Mouse (Mus musculus): Measurements from ENCODE around the gene Kpna3. TPM values are rescaled to one million over a fixed set of nuclear protein-coding genes. Genes with fewer than 3 reads are reported as not detected.
A peak's percentile ranks its signal among the peaks of the same experiment; 100 is the strongest.

The Kpna3 gene
- polyA plus RNA-seq, 1 experiment from 2014 or later: 31.5 TPM

DNA sequence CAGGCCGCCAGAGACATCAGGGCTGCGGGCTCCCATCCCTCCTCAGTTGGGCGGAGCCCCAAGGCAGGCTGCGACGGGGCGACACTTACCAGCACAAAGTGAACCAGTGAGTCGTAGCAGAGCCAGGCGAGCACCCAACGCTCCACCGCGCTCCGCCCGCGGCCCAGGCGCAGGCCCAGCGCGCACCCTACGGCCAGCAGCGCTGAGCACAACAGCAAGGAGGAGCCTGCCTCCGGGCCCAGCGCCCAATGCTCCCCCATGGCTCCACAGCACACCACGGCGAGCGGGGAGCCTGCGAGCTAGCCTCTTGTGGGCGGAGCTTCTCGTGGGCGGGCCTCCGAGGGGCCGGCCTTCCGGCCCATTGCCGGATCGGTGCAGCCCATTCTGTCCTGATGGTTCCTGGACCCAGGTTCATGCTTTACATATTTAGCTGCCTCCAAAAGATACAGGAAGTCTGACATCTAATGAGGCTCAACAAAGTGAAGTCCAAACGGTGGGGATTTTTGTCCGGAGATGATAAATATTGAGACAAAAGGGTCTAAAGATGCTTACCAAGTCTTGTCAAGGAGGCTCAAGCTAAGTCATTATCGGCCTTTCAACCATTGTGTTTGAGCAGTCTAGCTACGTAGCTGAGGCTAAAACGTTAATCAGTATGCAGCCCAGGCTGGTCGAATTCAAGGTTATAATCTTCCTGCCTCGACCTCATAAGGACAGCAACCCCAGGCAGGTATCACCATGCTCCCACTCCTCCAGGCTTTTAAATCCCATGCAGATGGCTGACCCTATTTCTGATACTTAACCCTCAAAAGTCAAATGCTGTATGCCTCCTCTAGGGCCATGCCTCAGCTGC is 79.3 kb downstream of the Kpna3 start, which contains the start of gene Ebpl:
TSS of gene Ebpl (minus strand) at position 309 of the 850 bp plus-strand sequence.
- Histone ChIP-seq H3K36me3 (ENCODE audit: control insufficient read depth, insufficient read depth, low read length) (peaks cover 10% of the 10 kb centered on the region; the same call in 1 of the 2 replicates), H3K27ac (replicated peaks in 1 of 2; ENCODE audit: control insufficient read depth in 1 of 2, insufficient read depth in 1 of 2, low read depth in 2 of 2, low read length in 2 of 2) (peak within 1 kb of the TSS; percentile 49 to 57; a peak in 3 of 4 replicates), H3K4me2 (ENCODE audit: low read length) (peak within 1 kb of the TSS; percentile 60), H3K27me3 (ENCODE audit: control insufficient read depth, insufficient read depth, low read length) (no peaks in the 10 kb centered on the region), H3K4me3 (ENCODE audit: control insufficient read depth in 1 of 2, insufficient read depth in 1 of 2, low read depth in 1 of 2, low read length in 2 of 2) (peak within 1 kb of the TSS; percentile 48 to 57), H3K9me3 (ENCODE audit: control insufficient read depth, low read length) (no peaks in the 10 kb centered on the region), H3K4me1 (ENCODE audit: control insufficient read depth in 2 of 2, insufficient read depth in 2 of 2, low read length in 2 of 2) (no peaks in the 10 kb centered on the region), H3K9ac (ENCODE audit: low read length) (peak within 1 kb of the TSS; percentile 72)
- WGBS: under 1% methylated on average over 40 of the region's 40 CpGs
- ATAC-seq (ENCODE audit: insufficient number of reproducible peaks, insufficient read depth, low FRiP score, low read depth): peak; percentile 91

DNA sequence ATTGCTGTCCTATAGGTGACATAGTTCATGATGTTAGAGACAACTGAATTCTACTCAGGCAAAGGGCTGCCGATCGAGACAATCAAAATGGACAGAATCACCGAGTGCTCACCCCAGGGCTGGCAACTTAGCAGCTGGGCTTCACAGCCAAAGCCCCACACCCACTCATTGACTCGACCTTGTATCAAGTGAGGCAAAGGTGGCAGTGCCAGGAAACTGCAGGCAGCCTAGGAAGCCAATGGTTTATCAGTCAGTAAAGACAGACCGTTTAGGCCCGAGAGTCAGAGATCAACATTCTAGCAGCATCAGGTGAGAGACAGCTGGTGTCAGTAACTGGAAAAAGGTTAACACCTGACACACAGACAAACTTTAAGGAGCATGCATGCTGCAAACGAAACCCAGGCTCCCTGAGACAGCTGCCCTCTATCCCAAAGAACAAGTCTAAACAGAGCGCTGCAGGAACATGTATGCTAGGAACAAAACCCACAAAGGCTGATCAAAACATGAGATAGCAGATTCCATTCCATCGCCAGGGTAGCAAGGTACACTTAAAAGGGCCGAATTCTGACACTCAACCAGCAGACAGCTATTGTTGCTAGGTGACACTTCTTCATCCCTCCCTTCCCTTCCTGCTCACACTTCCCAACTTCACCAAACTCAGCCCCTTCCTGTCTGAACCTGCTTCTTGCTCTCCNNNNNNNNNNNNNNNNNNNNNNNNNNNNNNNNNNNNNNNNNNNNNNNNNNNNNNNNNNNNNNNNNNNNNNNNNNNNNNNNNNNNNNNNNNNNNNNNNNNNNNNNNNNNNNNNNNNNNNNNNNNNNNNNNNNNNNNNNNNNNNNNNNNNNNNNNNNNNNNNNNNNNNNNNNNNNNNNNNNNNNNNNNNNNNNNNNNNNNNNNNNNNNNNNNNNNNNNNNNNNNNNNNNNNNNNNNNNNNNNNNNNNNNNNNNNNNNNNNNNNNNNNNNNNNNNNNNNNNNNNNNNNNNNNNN is 85.1 kb downstream of the Kpna3 start:
- Histone ChIP-seq H3K36me3 (ENCODE audit: control insufficient read depth, insufficient read depth, low read length) (no peaks in the 10 kb centered on the region), H3K9ac (ENCODE audit: low read length) (no peak overlapping the region), H3K9me3 (ENCODE audit: control insufficient read depth, low read length) (0 out of 2 replicates have a peak, but pooled peaks cover 2% of the 10 kb centered on the region), H3K4me2 (ENCODE audit: low read length) (no peak overlapping the region), H3K4me1 (ENCODE audit: control insufficient read depth in 2 of 2, insufficient read depth in 2 of 2, low read length in 2 of 2) (peaks cover 0 to 3% of the 10 kb centered on the region in 2 experiments; a peak in 1 of 4 replicates), H3K27ac (replicated peaks in 1 of 2; ENCODE audit: control insufficient read depth in 1 of 2, insufficient read depth in 1 of 2, low read depth in 2 of 2, low read length in 2 of 2) (no peak overlapping the region), H3K4me3 (ENCODE audit: control insufficient read depth in 1 of 2, insufficient read depth in 1 of 2, low read depth in 1 of 2, low read length in 2 of 2) (no peak overlapping the region), H3K27me3 (ENCODE audit: control insufficient read depth, insufficient read depth, low read length) (no peaks in the 10 kb centered on the region)
- ATAC-seq (ENCODE audit: insufficient number of reproducible peaks, insufficient read depth, low FRiP score, low read depth): no peak
- WGBS: 60% methylated on average over 10 of the region's 10 CpGs

DNA sequence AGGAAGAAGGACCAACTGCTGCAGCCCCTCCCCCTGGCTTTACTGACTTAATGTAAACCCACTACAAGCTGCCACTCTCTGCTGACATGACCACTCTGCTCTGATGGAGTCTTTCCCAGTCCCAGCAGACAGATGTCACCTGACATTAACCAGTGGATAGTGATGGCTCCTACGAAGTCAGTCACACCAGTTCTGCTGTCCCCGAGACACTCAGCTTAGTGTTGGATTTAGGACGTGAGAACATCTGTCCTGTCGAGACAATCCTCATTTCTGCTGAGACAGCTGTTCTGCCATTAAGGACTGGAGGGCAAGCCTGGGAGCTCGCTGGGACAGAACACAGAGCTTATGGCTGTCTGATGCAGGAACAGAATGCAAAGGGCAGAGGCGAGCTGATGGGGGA is 88.9 kb downstream of the Kpna3 start:
- peaks cover 0 to 3% of the 10 kb centered on the region in 2 experiments; a peak in 1 of 4 replicates for H3K4me1 ChIP-seq (ENCODE audit: control insufficient read depth in 2 of 2, insufficient read depth in 2 of 2, low read length in 2 of 2)
- no peak overlapping the region for H3K4me2 ChIP-seq (ENCODE audit: low read length)
- 41% methylated on average over 6 of the region's 6 CpGs for WGBS
- H3K9me3 ChIP-seq (ENCODE audit: control insufficient read depth, low read length): 0 out of 2 replicates have a peak, but pooled peaks cover 2% of the 10 kb centered on the region
- no peaks in the 10 kb centered on the region for H3K36me3 ChIP-seq (ENCODE audit: control insufficient read depth, insufficient read depth, low read length)
- no peaks in the 10 kb centered on the region for H3K27me3 ChIP-seq (ENCODE audit: control insufficient read depth, insufficient read depth, low read length)
- ATAC-seq (ENCODE audit: insufficient number of reproducible peaks, insufficient read depth, low FRiP score, low read depth): no peak
- H3K4me3 ChIP-seq (ENCODE audit: control insufficient read depth in 1 of 2, insufficient read depth in 1 of 2, low read depth in 1 of 2, low read length in 2 of 2): no peak overlapping the region
- H3K9ac ChIP-seq (ENCODE audit: low read length): no peak overlapping the region
- H3K27ac ChIP-seq (replicated peaks in 1 of 2; ENCODE audit: control insufficient read depth in 1 of 2, insufficient read depth in 1 of 2, low read depth in 2 of 2, low read length in 2 of 2): no peak overlapping the region

DNA sequence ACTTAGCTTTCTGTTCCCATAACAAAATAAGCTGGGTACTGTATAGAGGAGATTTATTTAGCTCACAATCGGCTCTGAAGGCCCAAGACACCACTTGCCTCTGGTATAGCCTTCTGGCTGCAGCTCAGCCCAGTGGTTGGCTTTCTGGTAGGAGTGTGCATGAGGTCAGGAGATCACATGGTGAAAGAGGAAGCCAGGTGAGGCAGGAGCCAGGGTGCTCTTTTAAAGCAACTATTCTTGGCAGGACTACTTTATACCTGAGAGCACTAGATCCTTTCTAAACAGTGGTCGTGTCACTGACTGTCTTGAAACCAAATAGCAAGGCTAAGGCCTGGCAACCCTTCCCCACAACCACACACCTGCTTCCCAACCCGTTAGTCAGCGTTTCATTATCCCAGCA is 89.8 kb downstream of the Kpna3 start:
- 0 out of 2 replicates have a peak, but pooled peaks cover 2% of the 10 kb centered on the region for H3K9me3 ChIP-seq (ENCODE audit: control insufficient read depth, low read length)
- H3K4me3 ChIP-seq (ENCODE audit: control insufficient read depth in 1 of 2, insufficient read depth in 1 of 2, low read depth in 1 of 2, low read length in 2 of 2): no peak overlapping the region
- no peaks in the 10 kb centered on the region for H3K27me3 ChIP-seq (ENCODE audit: control insufficient read depth, insufficient read depth, low read length)
- ATAC-seq (ENCODE audit: insufficient number of reproducible peaks, insufficient read depth, low FRiP score, low read depth): no peak
- 79% methylated on average over 4 of the region's 4 CpGs for WGBS
- no peak overlapping the region for H3K9ac ChIP-seq (ENCODE audit: low read length)
- no peaks in the 10 kb centered on the region for H3K36me3 ChIP-seq (ENCODE audit: control insufficient read depth, insufficient read depth, low read length)
- no peak overlapping the region for H3K27ac ChIP-seq (replicated peaks in 1 of 2; ENCODE audit: control insufficient read depth in 1 of 2, insufficient read depth in 1 of 2, low read depth in 2 of 2, low read length in 2 of 2)
- H3K4me1 ChIP-seq (ENCODE audit: control insufficient read depth in 2 of 2, insufficient read depth in 2 of 2, low read length in 2 of 2): peaks cover 0 to 3% of the 10 kb centered on the region in 2 experiments; a peak in 1 of 4 replicates
- no peak overlapping the region for H3K4me2 ChIP-seq (ENCODE audit: low read length)

DNA sequence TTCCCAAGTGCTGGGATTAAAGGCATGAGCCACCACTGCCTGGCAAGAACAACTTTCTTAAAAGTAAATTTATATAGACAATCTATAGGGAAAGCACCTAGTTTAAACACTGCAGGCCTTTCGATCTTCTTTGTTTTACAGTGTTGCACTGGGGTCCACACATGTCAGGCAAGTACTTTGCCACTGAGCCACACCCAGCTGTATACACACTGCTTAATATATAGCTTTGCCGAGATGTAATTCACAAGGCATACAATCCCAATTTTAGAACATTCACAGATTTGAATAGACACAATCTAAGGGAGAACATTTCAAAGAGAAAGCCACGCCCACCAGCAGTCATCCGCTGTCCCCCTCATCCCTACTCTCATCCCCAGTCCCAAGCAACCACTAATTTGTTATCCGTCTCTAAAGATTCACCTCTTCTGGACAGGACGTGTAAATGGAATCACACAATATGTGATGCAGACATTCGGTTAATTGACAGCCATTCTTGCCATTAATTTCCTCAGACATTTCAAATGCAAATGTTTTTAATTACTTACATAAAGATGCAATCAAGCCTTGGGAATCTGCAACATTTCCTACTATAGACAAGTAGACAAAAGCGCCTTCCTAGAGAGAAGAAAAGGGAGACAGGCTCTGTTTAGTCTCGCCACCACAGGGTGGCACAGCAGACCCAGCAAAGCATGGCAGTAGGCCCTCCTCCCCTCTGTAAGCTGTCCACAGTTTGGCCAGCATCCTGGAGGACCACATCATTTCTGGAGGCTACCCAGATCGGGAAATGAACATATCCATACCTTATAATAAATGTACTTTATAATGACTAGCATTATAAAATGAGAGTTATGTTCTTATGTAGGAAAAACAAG is 92.6 kb downstream of the Kpna3 start:
- Histone ChIP-seq H3K9ac (ENCODE audit: low read length) (no peak overlapping the region), H3K9me3 (ENCODE audit: control insufficient read depth, low read length) (no peaks in the 10 kb centered on the region), H3K4me3 (ENCODE audit: control insufficient read depth in 1 of 2, insufficient read depth in 1 of 2, low read depth in 1 of 2, low read length in 2 of 2) (no peak overlapping the region), H3K36me3 (ENCODE audit: control insufficient read depth, insufficient read depth, low read length) (no peaks in the 10 kb centered on the region), H3K27ac (replicated peaks in 1 of 2; ENCODE audit: control insufficient read depth in 1 of 2, insufficient read depth in 1 of 2, low read depth in 2 of 2, low read length in 2 of 2) (no peak overlapping the region), H3K27me3 (ENCODE audit: control insufficient read depth, insufficient read depth, low read length) (no peaks in the 10 kb centered on the region), H3K4me2 (ENCODE audit: low read length) (no peak overlapping the region), H3K4me1 (ENCODE audit: control insufficient read depth in 2 of 2, insufficient read depth in 2 of 2, low read length in 2 of 2) (no peaks in the 10 kb centered on the region)
- WGBS: 84% methylated on average over 10 of the region's 10 CpGs
- ATAC-seq (ENCODE audit: insufficient number of reproducible peaks, insufficient read depth, low FRiP score, low read depth): no peak

DNA sequence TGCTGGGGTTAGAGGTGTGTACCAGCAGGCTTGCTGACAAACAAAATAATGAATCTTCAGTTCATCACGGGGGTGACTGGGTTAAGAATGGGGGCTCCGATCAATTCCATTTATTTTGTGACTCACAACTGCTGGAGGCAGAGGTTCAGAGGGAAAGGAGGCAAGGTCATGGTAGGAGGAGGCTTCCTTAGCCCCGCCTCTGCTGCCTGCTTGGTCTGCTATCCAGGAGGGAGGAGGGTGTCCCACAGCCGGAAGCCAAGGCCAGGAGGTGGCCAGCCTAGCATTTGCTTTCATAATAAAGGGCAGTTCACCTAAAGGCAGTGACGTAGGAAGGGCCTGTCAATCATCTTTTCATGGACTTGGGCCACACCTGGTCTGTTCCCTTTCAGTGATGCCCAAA is 95.1 kb downstream of the Kpna3 start:
- 66% methylated on average over 5 of the region's 5 CpGs for WGBS
- Histone ChIP-seq H3K36me3 (ENCODE audit: control insufficient read depth, insufficient read depth, low read length) (no peaks in the 10 kb centered on the region), H3K4me1 (ENCODE audit: control insufficient read depth in 2 of 2, insufficient read depth in 2 of 2, low read length in 2 of 2) (no peaks in the 10 kb centered on the region; a peak in 1 of 4 replicates), H3K9ac (ENCODE audit: low read length) (no peak overlapping the region), H3K4me3 (ENCODE audit: control insufficient read depth in 1 of 2, insufficient read depth in 1 of 2, low read depth in 1 of 2, low read length in 2 of 2) (no peak overlapping the region), H3K9me3 (ENCODE audit: control insufficient read depth, low read length) (no peaks in the 10 kb centered on the region), H3K4me2 (ENCODE audit: low read length) (no peak overlapping the region), H3K27ac (replicated peaks in 1 of 2; ENCODE audit: control insufficient read depth in 1 of 2, insufficient read depth in 1 of 2, low read depth in 2 of 2, low read length in 2 of 2) (no peak overlapping the region), H3K27me3 (ENCODE audit: control insufficient read depth, insufficient read depth, low read length) (no peaks in the 10 kb centered on the region)
- ATAC-seq (ENCODE audit: insufficient number of reproducible peaks, insufficient read depth, low FRiP score, low read depth): no peak
